Mouse (Mus musculus): ENCODE measurements around the gene Zscan2. TPM values are rescaled to one million over a fixed set of nuclear protein-coding genes. Genes with fewer than 3 reads are reported as not detected.

Zscan2 gene
- polyA plus RNA-seq, 1 experiment from 2014 or later = 1.6 TPM

GRCm38 (mm10) chr7:80866514-80867147 lies 5.9 kb downstream of the Zscan2 start:
- no peaks in the 10 kb centered on the region for H3K9me3 ChIP-seq (ENCODE audit: control insufficient read depth, low read length)
- ATAC-seq (ENCODE audit: insufficient number of reproducible peaks, insufficient read depth, low FRiP score, low read depth) = no peak
- peaks cover 81% of the 10 kb centered on the region for H3K36me3 ChIP-seq (ENCODE audit: control insufficient read depth, insufficient read depth, low read length)
- no peak overlapping the region for H3K4me3 ChIP-seq (ENCODE audit: control insufficient read depth in 1 of 2, insufficient read depth in 1 of 2, low read depth in 1 of 2, low read length in 2 of 2)
- 61% methylated on average over 7 of the region's 7 CpGs for WGBS
- no peak overlapping the region for H3K9ac ChIP-seq (ENCODE audit: low read length)
- no peaks in the 10 kb centered on the region for H3K27me3 ChIP-seq (ENCODE audit: control insufficient read depth, insufficient read depth, low read length)
- no peak overlapping the region for H3K27ac ChIP-seq (replicated peaks in 1 of 2; ENCODE audit: control insufficient read depth in 1 of 2, insufficient read depth in 1 of 2, low read depth in 2 of 2, low read length in 2 of 2)
- no peak overlapping the region for H3K4me2 ChIP-seq (ENCODE audit: low read length)
- H3K4me1 ChIP-seq (ENCODE audit: control insufficient read depth in 2 of 2, insufficient read depth in 2 of 2, low read length in 2 of 2) = peaks cover 7 to 31% of the 10 kb centered on the region in 2 experiments

- 82% methylated on average over 2 of the region's 2 CpGs for WGBS
- no peaks in the 10 kb centered on the region for H3K27me3 ChIP-seq (ENCODE audit: control insufficient read depth, insufficient read depth, low read length)
- peaks cover 93% of the 10 kb centered on the region for H3K36me3 ChIP-seq (ENCODE audit: control insufficient read depth, insufficient read depth, low read length)
Measured at GRCm38 (mm10) chr7:80868686-80869085, 8.0 kb downstream of the Zscan2 start.

GRCm38 (mm10) chr7:80873038-80873437 lies 12.3 kb downstream of the Zscan2 start:
- no peak overlapping the region for H3K27ac ChIP-seq (replicated peaks in 1 of 2; ENCODE audit: control insufficient read depth in 1 of 2, insufficient read depth in 1 of 2, low read depth in 2 of 2, low read length in 2 of 2)
- no peak overlapping the region for H3K4me3 ChIP-seq (ENCODE audit: control insufficient read depth in 1 of 2, insufficient read depth in 1 of 2, low read depth in 1 of 2, low read length in 2 of 2)
- no peak overlapping the region for H3K9ac ChIP-seq (ENCODE audit: low read length)
- H3K4me2 ChIP-seq (ENCODE audit: low read length) = no peak overlapping the region
- no peaks in the 10 kb centered on the region for H3K27me3 ChIP-seq (ENCODE audit: control insufficient read depth, insufficient read depth, low read length)
- peaks cover 94% of the 10 kb centered on the region for H3K36me3 ChIP-seq (ENCODE audit: control insufficient read depth, insufficient read depth, low read length)
- no peaks in the 10 kb centered on the region for H3K4me1 ChIP-seq (ENCODE audit: control insufficient read depth in 2 of 2, insufficient read depth in 2 of 2, low read length in 2 of 2)
- H3K9me3 ChIP-seq (ENCODE audit: control insufficient read depth, low read length) = no peaks in the 10 kb centered on the region
- no peak for ATAC-seq (ENCODE audit: insufficient number of reproducible peaks, insufficient read depth, low FRiP score, low read depth)
- 95% methylated on average over 5 of the region's 5 CpGs for WGBS

More at GRCm38 (mm10) chr7:80868686-80869085, 8.0 kb downstream of the Zscan2 start:
- Histone ChIP-seq H3K4me3 (ENCODE audit: control insufficient read depth in 1 of 2, insufficient read depth in 1 of 2, low read depth in 1 of 2, low read length in 2 of 2) (no peak overlapping the region), H3K27ac (replicated peaks in 1 of 2; ENCODE audit: control insufficient read depth in 1 of 2, insufficient read depth in 1 of 2, low read depth in 2 of 2, low read length in 2 of 2) (no peak overlapping the region), H3K4me2 (ENCODE audit: low read length) (no peak overlapping the region), H3K9ac (ENCODE audit: low read length) (no peak overlapping the region), H3K9me3 (ENCODE audit: control insufficient read depth, low read length) (no peaks in the 10 kb centered on the region), H3K4me1 (ENCODE audit: control insufficient read depth in 2 of 2, insufficient read depth in 2 of 2, low read length in 2 of 2) (peaks cover 4 to 16% of the 10 kb centered on the region in 2 experiments; a peak in 3 of 4 replicates)
- no peak for ATAC-seq (ENCODE audit: insufficient number of reproducible peaks, insufficient read depth, low FRiP score, low read depth)

- no peak overlapping the region for H3K4me3 ChIP-seq (ENCODE audit: control insufficient read depth in 1 of 2, insufficient read depth in 1 of 2, low read depth in 1 of 2, low read length in 2 of 2)
- ATAC-seq (ENCODE audit: insufficient number of reproducible peaks, insufficient read depth, low FRiP score, low read depth) = no peak
- WGBS = 90% methylated on average over 2 of the region's 2 CpGs
- no peaks in the 10 kb centered on the region for H3K27me3 ChIP-seq (ENCODE audit: control insufficient read depth, insufficient read depth, low read length)
- H3K9me3 ChIP-seq (ENCODE audit: control insufficient read depth, low read length) = no peaks in the 10 kb centered on the region
- no peaks in the 10 kb centered on the region for H3K4me1 ChIP-seq (ENCODE audit: control insufficient read depth in 2 of 2, insufficient read depth in 2 of 2, low read length in 2 of 2)
- no peak overlapping the region for H3K4me2 ChIP-seq (ENCODE audit: low read length)
- no peak overlapping the region for H3K27ac ChIP-seq (replicated peaks in 1 of 2; ENCODE audit: control insufficient read depth in 1 of 2, insufficient read depth in 1 of 2, low read depth in 2 of 2, low read length in 2 of 2)
- peaks cover 89% of the 10 kb centered on the region for H3K36me3 ChIP-seq (ENCODE audit: control insufficient read depth, insufficient read depth, low read length)
- no peak overlapping the region for H3K9ac ChIP-seq (ENCODE audit: low read length)
Measured at GRCm38 (mm10) chr7:80873631-80874030, 12.9 kb downstream of the Zscan2 start.

- no peak overlapping the region for H3K27ac ChIP-seq (replicated peaks in 1 of 2; ENCODE audit: control insufficient read depth in 1 of 2, insufficient read depth in 1 of 2, low read depth in 2 of 2, low read length in 2 of 2)
- H3K9ac ChIP-seq (ENCODE audit: low read length) = no peak overlapping the region
- 55% methylated on average over 37 of the region's 37 CpGs for WGBS
- peaks cover 68% of the 10 kb centered on the region for H3K36me3 ChIP-seq (ENCODE audit: control insufficient read depth, insufficient read depth, low read length)
- no peak for ATAC-seq (ENCODE audit: insufficient number of reproducible peaks, insufficient read depth, low FRiP score, low read depth)
- no peak overlapping the region for H3K4me2 ChIP-seq (ENCODE audit: low read length)
- H3K27me3 ChIP-seq (ENCODE audit: control insufficient read depth, insufficient read depth, low read length) = no peaks in the 10 kb centered on the region
- no peaks in the 10 kb centered on the region for H3K4me1 ChIP-seq (ENCODE audit: control insufficient read depth in 2 of 2, insufficient read depth in 2 of 2, low read length in 2 of 2)
- H3K4me3 ChIP-seq (ENCODE audit: control insufficient read depth in 1 of 2, insufficient read depth in 1 of 2, low read depth in 1 of 2, low read length in 2 of 2) = no peak overlapping the region
- no peaks in the 10 kb centered on the region for H3K9me3 ChIP-seq (ENCODE audit: control insufficient read depth, low read length)
Measured at GRCm38 (mm10) chr7:80875727-80876126, 15.0 kb downstream of the Zscan2 start.

- H3K27ac ChIP-seq (replicated peaks in 1 of 2; ENCODE audit: control insufficient read depth in 1 of 2, insufficient read depth in 1 of 2, low read depth in 2 of 2, low read length in 2 of 2) = no peak overlapping the region
- H3K9ac ChIP-seq (ENCODE audit: low read length) = no peak overlapping the region
Measured at GRCm38 (mm10) chr7:80882830-80883505, 22.2 kb downstream of the Zscan2 start.

GRCm38 (mm10) chr7:80885666-80886065 lies 24.9 kb downstream of the Zscan2 start:
- no peak overlapping the region for H3K9ac ChIP-seq (ENCODE audit: low read length)
- no peak overlapping the region for H3K27ac ChIP-seq (replicated peaks in 1 of 2; ENCODE audit: control insufficient read depth in 1 of 2, insufficient read depth in 1 of 2, low read depth in 2 of 2, low read length in 2 of 2)
- H3K4me1 ChIP-seq (ENCODE audit: control insufficient read depth in 2 of 2, insufficient read depth in 2 of 2, low read length in 2 of 2) = peaks cover 17 to 18% of the 10 kb centered on the region in 2 experiments
- H3K36me3 ChIP-seq (ENCODE audit: control insufficient read depth, insufficient read depth, low read length) = peaks cover 4% of the 10 kb centered on the region
- H3K27me3 ChIP-seq (ENCODE audit: control insufficient read depth, insufficient read depth, low read length) = no peaks in the 10 kb centered on the region
- no peak for ATAC-seq (ENCODE audit: insufficient number of reproducible peaks, insufficient read depth, low FRiP score, low read depth)
- H3K4me3 ChIP-seq (ENCODE audit: control insufficient read depth in 1 of 2, insufficient read depth in 1 of 2, low read depth in 1 of 2, low read length in 2 of 2) = no peak overlapping the region
- no peaks in the 10 kb centered on the region for H3K9me3 ChIP-seq (ENCODE audit: control insufficient read depth, low read length)
- WGBS = 17% methylated on average over 1 of the region's 1 CpGs
- no peak overlapping the region for H3K4me2 ChIP-seq (ENCODE audit: low read length)

More at GRCm38 (mm10) chr7:80882830-80883505, 22.2 kb downstream of the Zscan2 start:
- Histone ChIP-seq H3K4me2 (ENCODE audit: low read length) (peak overlapping the region; percentile 57), H3K27me3 (ENCODE audit: control insufficient read depth, insufficient read depth, low read length) (no peaks in the 10 kb centered on the region), H3K4me1 (ENCODE audit: control insufficient read depth in 2 of 2, insufficient read depth in 2 of 2, low read length in 2 of 2) (peaks cover 5 to 8% of the 10 kb centered on the region in 2 experiments; a peak in 3 of 4 replicates), H3K36me3 (ENCODE audit: control insufficient read depth, insufficient read depth, low read length) (no peaks in the 10 kb centered on the region; the same call in 1 of the 2 replicates), H3K4me3 (ENCODE audit: control insufficient read depth in 1 of 2, insufficient read depth in 1 of 2, low read depth in 1 of 2, low read length in 2 of 2) (peak overlapping the region; percentile 12 to 16; a peak in 3 of 4 replicates), H3K9me3 (ENCODE audit: control insufficient read depth, low read length) (no peaks in the 10 kb centered on the region)
- peak; percentile 69 for ATAC-seq (ENCODE audit: insufficient number of reproducible peaks, insufficient read depth, low FRiP score, low read depth)
- 23% methylated on average over 14 of the region's 14 CpGs for WGBS

Measured in heart, embryonic 14.5 days (tissue).